Mouse (Mus musculus) frontal cortex, postnatal 36 days (tissue): ENCODE data around the gene Wdr73.
"Not testable (repeated sequence)": the region's sequence is repeated elsewhere in the genome, so short reads cannot be mapped to it uniquely, and the experiment has no call there.

Experiments
- DNase-seq, 2 experiments: peaks; one replicate each; pipeline ENCODE4 v3.0.0; 2022; ENCODE audit warnings: low spot score in 2 of 2

Gene Wdr73

DNA sequence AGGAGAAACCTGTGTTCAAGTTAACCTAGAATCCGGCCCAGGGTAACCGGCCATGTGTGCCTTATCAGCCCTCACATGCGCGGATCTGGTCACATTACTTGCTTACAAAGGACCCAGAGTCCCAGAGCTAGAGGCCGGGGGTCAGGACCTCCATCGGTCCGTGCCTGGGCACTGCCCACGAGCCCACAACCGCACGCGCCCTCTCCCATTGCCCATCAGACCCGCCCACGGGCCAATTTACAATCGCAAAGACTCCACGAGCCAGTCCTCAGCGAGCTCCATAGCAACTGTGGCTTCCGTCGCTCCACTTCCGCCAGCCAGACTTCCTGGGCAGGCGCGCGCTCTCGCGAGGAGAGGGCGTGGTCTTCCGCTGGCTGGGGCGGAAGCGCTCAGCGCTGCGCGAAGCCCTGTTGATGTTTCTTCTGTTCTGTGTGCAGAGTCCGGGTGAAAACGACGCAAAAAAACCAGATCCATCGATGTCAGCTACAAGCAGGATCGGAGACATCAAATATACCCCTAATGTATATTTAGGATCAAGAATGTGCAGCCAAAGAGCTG lies at the start of gene Wdr73:
Gene Wdr73, minus strand, starts transcription at position 326 of the 558 bp plus-strand sequence.
- peak; percentile 86 to 92 for DNase-seq

DNA sequence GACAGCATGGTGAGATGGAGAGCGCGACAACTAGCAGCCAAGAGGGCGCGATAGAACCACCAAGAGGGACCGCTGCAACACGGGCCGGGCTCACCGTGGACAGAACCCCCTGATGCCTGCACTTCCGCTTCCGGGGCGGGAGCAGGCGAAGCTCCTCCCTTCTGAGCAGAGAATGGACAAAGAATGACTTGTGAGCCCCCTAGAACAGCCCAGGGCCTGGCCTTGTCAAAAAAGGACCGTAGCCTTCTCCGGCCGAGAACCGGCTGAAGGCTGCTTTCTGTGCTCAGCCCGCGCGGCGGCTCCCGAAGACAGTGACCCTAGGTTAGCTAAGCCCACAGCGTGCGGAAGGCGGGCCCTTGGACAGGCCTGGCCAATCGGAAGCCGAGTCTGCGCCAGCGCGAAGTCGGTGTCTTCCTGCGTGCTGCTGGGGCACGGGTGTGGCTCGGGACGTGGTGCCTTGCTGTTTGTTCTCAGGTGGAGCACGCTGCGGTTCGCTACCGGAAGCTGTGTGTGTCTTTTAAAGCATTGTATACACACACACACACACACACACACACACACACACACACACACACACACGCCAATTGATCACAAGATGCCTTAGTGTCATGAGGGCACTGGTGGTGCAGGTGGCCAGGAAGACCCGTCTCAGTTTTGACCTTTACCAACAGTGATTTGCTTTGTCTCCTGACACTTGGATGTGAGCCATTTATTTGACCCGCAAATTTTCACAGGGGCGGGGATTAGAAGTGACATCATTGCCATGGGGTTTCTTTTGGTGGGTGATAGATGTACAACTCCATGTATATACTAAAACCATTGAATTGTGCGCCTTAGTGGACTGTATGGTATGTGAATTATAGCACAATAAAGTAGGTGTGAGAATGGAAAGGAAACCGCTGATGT lies 46.6 kb upstream of the Wdr73 start, which contains the start of gene Sec11a:
Gene Sec11a, minus strand, starts transcription at position 336 of the 906 bp plus-strand sequence.
- DNase-seq: peak; percentile 97

DNA sequence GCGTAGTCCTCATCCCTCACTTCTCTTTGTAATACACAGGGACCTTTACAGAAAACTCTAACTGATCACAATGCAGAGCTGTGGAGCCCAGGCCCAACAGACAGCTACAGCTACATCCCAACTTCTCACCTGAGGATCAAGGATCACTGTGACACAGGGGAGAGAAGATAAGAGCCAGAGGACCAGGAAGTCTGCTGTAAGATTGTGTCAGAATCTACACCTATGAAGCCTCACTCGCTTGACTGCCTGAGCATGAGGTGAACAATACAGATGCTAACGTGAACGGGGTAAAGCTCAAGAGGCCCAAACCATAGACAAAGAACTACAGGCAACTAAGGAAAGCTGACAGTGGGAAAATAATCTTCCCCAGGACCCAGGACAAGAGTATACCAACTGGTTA lies 38.7 kb upstream of the Wdr73 start:
- DNase-seq: no peak

DNA sequence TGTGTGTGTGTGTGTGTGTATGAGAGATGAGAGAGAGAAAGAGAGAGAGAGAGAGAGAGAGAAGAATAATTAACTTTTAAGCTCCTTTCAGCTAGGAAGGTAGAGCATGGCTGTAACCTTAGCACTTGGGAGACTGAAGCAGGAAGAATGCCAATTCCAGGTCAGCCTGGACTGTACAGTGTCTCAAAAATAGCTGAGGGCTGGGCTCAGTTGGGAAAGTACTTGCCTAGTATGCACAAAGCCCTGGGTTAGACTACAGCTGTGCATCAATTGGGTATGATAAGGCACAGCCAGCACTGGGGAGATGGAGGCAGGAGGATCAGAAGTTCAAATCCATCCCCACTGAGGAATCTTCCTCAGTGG lies 36.2 kb upstream of the Wdr73 start:
- DNase-seq: not testable (repeated sequence)

DNA sequence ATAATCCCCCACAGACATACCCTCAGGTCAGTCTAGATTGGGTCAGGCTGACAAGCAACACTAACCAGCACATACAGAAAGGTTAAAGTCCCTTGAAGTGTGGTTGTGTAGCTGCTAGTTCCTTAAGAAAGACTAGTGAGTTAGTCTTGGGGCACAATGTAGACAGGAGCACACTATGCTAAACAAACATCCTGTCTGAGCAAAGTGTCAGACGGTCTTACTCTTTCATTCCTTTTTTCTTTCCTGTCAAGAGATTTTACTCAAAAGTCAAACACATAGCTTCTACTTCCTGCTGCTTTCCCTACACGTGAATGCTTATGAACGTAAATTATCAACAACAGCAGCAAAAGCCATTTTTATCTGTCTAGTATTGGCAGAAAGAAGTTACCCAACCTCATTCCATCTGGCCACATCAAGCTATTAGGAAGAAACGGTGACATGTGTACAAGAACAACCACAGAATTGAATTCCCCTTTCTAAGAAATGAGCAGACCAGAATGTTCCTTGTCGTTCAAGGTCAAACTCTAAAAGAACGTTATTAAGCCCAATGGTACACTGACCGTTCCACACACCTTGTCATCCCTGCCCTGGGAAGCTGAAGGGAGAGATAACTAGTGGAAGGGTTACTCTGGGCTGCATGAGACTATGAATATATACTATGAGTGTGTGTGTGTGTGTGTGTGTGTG lies 35.7 kb upstream of the Wdr73 start:
- not testable (repeated sequence) for DNase-seq

DNA sequence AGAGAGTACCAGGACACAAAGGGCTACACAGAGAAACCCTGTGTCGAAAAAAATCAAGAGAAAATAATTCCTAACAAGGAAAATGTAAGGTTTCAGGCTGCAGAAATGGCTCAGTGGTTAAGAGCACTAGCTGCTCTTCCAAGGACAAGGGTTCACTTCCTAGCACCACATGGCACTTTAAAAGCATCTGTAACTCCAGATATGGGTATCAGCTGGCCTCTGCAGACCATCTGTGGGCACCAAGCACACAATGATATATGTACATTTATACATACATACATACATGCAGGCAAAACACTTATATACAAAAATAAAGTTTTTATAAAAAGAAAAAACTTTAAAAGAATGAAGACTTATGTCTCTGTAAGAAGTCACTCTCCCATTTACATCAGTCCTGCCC lies 34.8 kb upstream of the Wdr73 start:
- DNase-seq: no peak

DNA sequence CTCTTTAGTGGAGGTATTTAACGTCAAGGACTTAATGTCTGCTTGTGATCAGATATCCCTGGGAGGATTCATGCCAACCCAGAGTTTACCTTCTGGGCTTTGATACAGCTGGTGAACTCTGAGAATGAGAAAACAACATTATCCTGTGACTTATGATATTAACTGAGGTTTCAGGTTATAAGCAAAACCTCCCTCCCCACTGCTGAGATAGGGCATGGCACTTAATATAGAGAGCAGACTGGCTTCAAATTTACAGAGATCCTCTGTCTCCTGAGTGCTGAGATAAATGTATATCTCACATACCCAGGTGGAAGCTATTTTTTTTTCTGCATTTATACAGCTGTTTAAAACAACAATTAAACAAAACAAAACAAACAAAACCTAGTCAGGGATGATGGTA lies 31.7 kb upstream of the Wdr73 start:
- no peak for DNase-seq

DNA sequence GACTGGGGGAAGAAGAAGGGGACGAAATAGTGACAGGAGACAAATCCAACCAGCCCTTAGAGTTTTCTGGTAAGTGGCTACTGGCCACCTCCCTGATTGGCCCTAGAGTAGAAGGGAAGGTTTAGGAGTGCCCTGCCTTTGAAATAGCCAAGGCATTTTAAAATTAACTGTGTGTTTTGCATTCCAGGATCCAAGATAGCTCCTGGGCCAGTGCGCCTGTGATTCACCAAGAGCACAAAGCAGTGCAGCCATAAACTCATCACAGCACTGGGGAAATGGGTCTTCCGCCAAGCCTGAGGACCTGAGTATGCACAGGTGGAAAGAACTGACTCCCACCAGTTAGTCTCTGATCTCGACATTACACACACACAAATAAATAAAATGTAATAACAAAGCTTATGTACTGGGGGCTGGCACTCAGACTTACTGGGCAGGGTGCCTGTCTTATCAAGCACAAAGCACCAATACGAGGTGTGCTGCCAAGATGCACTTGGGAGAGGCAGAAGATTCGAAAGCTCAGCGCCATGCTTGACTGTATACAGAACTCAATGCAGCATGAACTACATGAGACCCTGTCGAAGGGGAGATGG lies 30.6 kb upstream of the Wdr73 start:
- DNase-seq: peak in 1 of 2 experiments; percentile 16

DNA sequence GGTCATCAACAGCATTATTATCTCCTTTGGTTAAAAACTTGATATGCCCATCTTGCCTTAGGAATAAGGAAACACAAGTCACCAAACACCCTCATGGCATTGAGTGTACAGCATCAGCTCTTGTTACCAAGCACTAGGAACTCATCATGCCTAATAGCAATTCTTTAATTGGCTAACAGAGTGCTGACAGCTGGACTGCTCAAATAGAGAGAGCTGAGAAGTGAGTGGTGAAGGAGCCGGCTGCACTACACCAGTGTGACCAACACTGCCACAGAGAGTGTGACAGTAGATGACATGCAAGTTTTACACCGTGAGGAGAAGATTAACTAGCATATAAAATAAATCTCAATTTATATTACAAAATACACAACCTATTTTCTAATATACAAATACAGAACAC lies 22.1 kb upstream of the Wdr73 start:
- DNase-seq: no peak

DNA sequence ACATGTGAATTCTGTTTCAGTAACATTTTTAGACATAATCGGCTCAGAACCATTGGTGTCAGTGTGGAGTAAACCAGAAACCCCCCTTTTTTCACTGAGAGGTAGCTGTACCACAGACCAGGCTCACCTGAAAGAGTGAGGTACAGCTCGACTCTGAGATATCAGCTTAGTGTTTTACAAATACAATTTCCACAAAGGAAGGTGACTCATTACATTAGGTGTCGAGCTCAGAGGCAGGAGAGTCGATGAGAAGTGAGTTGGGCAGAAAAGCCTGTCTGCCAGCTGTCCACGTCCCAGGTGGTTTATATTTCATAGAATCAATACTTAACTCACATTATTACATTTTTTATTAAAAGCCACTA lies 18.6 kb upstream of the Wdr73 start:
- DNase-seq: no peak

DNA sequence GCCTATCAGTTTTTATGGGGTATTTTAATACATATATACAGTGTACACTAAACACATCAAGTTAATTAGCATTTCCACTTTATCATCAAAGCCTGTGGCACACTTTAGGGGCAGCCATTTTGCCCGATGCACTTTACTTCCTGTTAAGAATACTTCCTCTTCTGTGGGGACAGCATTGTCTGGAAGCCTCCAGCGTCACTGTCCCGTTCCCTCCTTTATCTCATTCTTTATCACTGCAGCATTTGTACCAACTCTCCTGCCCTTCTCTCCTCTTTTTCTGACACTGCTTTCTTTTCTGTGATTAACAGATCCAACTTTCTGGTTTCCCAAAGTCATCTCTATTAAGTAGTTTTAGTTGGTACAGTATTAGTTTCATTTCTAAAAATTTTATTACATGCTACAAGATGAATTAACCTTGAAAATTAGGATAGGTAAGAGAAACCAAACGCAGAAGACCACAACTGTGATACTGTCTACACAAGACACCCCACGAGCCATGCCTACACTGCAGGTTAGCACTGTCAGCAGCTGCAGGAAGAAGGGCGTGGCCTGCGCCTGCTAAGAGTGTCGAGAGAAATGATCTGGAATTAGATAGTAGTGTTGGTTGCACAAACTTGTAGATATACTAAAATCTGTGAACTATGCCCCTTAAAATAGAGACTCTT lies 18.0 kb upstream of the Wdr73 start:
- no peak for DNase-seq

DNA sequence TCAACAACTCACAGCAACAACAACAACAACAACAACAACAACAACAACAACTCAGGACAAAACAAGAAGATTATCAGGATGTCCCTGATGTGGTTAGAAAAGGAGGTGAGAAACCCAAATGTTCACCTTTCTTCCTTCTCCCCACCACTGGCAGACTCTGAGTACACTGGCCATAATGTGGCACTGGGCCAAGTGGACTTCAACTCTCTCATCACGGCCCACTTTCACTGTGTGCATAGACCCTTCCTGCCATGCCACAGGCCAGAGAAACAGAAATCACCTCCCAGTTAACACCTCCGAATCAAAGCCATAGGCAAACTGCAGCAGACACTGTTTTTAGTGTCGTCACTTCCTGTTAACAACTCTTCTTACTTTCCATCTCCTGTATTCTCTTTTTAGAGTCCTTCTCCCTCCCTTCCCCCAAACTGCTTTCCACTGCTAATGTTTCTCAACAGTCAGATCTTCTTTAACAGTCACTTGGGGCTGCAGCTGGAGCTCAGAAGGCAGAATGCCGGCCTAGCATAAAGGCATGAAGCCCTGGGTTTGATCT lies 16.9 kb upstream of the Wdr73 start:
- no peak for DNase-seq

DNA sequence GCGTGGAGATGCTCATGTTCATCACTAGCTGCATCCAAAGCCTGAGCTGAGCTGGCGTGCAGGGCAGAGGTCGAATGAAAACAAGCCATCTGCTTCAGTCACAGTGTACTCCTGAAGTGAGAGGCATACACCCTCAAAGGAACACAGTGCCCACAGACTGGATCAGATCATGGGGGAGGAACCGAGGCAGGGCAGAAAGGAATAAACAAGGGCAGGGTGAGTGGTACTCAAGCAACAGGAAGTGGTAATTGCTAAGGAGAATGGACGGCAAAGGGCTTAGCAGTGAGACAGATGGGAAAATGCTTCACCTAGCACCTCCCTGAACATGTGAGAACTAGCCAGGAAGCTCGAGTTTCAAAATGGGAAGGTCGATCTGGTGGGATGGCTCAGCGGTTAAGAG lies 11.4 kb upstream of the Wdr73 start:
- no peak for DNase-seq

DNA sequence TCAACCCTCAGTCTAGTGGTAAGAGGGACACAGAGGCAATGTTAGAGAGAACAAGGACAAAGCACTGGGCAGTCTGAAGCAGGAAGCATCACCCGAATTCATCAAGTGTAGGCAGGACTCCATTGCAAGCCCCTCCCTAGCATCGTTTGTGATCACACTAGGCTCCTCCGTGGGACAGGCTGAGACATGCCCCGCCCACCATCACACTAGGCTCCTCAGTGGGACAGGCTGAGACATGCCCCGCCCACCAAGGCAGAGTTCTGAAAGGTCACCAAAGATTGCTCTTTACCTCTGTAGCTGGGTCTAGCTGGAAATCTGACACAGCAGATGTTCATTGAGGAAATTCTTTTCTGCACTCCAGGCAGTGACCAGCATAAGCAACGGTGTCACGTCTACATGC lies 10.0 kb upstream of the Wdr73 start:
- no peak for DNase-seq

DNA sequence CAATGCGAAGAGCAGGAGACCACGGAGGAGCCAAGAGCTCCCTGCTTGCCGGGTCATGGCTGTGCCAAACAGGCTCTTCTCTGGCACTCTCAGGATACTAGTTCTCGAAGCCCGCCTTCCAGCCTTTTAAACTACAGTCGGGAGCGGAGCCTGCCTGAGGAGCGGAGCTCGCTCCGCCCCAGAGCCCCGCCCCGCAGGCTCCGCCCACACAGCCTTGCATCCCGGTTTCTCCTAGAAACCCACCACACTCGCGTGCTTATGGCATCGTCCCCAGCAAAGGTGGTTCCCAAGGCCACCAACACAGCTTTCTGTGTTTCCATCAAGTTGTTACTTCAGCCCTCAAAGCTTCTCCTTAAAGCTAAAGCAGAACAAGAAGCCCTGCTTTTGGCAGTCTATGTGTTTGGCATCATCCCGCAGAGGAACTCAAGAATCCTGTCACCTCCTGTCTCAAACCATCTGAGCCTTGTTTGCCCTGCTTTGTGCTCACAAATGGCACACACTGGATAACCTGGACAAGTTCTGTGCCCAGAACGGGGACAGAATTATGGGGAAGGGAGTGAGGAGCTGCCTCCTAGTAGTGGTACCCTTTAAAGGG lies 3.9 kb upstream of the Wdr73 start, which contains the start of gene Nmb:
Gene Nmb, minus strand, starts transcription at position 156 of the 595 bp plus-strand sequence.
- DNase-seq: peak; percentile 52 to 56

DNA sequence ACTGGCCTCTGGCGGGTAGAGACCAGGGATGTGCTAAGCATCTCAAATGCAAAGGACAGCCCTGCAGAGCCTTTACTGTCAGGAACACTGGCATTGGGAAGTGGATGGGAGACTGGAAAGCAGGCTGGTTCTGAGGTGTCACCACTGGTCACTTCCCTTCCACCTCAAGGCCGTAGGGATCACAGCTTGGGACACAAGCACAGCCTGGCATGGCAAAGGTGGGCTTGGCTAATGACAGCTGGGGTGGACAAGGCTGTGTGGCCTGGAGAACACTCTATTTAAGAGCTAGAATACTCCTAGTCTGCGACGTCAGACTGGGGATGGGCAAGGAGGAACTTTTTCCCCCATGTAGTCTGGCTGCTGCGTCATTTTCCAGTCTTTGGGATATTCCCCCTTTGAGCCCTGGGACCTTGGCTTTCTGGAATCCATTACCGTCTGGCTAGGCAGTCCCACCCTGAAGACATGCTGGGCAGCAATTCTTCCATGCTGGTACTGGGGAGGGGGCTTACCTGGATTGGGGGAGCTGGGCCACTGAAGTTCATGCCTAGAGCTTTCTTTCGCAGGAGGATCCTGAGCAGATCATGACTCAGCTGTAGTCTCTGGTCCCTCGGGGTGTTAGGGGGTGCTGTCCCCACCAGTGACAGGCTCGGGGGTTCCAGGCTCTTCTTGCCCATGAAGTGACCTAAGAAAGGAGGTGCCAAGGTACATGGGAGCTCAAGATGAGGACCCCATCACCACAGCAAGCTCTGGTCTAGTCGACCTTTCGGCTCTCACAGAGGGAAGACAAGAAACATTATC lies 2.8 kb upstream of the Wdr73 start:
- DNase-seq: no peak

DNA sequence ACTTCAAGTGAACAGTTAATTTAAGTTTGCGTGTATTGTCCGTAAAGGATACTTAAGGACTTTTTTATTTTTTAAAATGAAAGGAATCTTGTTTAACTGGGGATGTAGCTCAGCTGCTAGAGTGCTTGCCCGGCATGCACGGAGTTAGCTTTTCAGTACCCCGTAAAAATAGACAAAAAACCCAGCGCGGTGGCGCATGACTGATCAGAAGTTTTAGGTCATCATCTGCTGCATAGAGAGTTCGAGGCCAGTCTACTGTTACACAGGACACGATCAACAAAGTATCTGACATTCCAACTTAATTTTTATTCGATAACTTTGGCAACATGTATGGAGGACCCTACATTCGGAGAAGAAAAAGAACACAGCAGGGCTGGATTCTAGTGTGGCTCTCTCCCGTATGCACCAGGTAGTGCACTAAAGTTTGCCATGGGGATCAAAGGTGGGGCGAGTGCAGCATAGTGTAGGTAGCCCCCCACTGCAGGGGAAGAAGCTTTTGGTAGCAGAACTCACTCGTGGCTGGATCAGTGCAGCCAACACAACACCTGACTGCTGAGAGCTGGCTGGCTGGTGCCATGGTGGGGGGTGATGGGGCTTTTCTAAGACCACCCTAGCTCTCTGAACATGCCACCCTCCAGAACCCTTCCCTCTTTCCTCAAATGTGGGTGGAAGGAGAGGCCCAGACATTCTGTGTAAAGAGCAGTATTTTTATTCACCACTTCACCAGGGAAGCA lies 639 bp upstream of the Wdr73 start:
- DNase-seq: no peak

DNA sequence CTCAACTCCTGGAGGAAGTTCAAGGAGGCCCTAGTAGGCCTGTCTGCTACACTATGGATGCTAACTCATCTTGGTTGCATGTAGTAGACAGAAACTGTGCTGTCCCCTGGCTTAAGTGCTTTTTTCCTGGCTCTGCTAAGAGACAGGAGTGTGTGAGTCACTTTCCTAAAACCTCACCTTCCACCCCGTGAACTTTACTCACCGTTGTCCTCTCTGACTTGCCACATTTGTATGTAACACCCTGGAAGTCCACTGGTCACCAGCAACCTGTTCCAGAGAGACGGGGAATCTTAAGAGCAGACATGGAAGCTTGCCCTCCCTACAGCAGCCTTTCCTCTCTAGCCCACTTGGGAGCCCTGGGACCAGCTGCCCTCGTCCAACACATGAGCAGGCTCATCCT lies 3.3 kb downstream of the Wdr73 start:
- DNase-seq: no peak

DNA sequence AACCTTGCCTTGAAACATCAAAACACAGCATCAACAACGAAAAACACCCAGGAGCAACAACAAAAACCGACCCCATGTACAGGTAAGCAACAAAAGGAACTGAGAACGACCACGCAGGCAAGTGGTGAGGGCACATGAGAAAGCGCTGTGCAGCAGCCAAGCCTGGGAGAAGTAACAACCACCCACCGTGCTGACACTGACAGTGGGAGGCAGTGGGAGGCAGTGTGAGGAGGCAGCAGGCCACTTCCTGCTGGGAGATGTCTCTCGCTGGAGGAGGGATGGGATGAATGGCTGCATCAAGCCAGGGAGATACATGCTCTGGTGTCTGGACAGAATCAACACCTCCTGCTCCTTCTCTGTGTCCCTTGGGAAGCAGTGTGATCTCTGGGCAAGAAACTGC lies 3.9 kb downstream of the Wdr73 start:
- no peak for DNase-seq
